Mouse (Mus musculus) left cerebral cortex, postnatal 25 days (tissue): ENCODE data around the gene Bhlhe41. TPM values are rescaled to one million over a fixed set of nuclear protein-coding genes. Genes with fewer than 3 reads are reported as not detected.
A peak's percentile ranks its signal among the peaks of the same experiment; 100 is the strongest.

Experiments
- DNase-seq, 2 experiments: peaks; one replicate each; pipeline ENCODE4 v3.0.0; 2022; ENCODE audit warnings: low spot score in 2 of 2, mixed read lengths in 1 of 2
- intact Hi-C: fragments of 180-260 bp; cut with DNase I; formaldehyde crosslinking; loops from one replicate; pipeline ENCODE4 v1.15.1; 2025
- total RNA-seq, 2 experiments: library from RNA; stranded (reverse); gene quantifications; 2 replicates each; pipeline ENCODE4 v1.2.3; 2021

Bhlhe41 gene
- 10 to 100 TPM; 20.6 to 30.6 TPM for total RNA-seq

DNA sequence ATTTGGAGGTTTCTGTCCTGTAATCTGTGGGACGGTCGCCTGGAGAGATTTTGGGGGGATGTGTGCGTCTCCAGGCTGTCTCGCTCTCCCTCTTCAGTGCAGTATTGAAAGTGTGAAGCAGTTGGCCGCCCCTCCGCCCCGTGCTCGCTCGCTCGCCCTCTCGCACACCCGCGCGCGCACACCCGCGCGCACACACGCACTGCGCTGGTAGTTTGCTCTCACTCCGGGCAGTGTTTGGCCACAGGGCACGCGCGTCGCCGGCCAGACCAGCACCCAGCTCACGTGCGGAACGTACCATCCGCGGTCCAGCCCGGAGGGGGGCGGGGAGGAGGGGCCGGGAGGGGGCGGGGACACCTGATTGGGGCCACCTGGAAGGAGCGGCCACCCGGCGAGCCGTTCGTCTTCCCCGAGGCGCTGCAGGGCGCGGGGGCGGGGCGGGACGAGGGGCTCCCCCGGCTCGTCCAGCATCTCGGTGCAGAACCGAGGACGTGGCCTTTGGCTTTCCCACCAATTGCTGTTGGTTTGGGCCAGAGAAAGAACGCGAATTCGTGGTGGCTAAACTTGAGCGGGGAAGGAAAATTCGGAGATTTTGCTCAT is at the start of gene Bhlhe41:
TSS of gene Bhlhe41 (minus strand) at position 270 of the 597 bp plus-strand sequence.
- DNase-seq = peak; percentile 74 to 85
- intact Hi-C loops = loop anchor here (1.0 to 10.0 kb wide), 2 partner anchors 10 to 709 kb away; partner anchors contain the start of genes Fgfr1op2 and Ints13

- no peak for DNase-seq
- intact Hi-C loops = no loop called here
These were observed 46.9 kb upstream of the Bhlhe41 start for GRCm38 (mm10) chr6:145912232-145912631.

DNA sequence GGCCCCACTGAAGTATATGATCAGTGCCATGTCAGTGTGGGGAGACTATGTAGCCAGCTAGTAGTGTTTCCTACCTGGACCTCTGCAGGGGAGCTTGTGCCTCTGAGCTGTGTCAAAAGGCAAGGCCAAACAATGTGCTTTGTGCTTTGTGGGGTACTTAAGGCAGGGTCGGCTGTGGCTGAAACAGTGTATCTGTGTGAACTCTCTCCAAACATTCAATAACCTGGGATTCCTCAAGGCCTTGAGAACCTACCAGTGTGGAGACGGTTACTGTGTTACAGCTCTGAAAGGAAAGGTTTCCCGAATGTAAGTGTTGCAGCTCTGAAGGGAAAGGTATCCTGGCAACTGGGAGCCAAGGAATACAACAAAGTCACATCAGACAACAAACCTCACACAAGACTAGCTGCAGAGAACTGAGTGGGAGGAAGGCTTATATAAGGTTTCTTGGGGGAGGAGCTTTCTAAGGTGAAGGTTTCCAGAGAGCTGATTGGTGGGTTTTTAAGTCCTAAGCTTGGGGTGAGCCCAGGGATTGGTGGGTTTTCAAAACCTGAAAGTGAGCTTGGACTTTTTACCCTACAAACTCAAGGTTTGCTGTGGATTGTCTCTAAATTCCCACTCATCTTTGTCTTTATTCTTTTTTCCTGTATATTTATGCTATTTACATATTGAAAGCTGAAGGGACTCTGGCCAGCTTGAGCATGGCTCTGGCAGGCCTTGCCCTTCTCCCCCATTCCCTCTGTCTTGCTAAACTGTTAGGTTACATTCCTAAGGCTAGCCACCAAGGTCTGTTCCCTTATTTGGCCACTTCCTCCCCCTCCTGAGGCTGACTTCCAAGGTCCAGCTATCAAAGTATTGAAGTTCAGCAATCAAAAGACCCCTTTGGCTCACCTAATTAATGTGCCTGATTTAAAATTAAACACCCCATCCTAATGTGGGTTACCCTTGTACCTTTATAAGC is 45.4 kb upstream of the Bhlhe41 start:
- intact Hi-C loops = no loop called here

GRCm38 (mm10) chr6:145909943-145910342 is 44.6 kb upstream of the Bhlhe41 start:
- intact Hi-C loops = no loop called here
- DNase-seq = no peak

More for the DNA sequence above, 45.4 kb upstream of the Bhlhe41 start:
- no peak for DNase-seq

DNA sequence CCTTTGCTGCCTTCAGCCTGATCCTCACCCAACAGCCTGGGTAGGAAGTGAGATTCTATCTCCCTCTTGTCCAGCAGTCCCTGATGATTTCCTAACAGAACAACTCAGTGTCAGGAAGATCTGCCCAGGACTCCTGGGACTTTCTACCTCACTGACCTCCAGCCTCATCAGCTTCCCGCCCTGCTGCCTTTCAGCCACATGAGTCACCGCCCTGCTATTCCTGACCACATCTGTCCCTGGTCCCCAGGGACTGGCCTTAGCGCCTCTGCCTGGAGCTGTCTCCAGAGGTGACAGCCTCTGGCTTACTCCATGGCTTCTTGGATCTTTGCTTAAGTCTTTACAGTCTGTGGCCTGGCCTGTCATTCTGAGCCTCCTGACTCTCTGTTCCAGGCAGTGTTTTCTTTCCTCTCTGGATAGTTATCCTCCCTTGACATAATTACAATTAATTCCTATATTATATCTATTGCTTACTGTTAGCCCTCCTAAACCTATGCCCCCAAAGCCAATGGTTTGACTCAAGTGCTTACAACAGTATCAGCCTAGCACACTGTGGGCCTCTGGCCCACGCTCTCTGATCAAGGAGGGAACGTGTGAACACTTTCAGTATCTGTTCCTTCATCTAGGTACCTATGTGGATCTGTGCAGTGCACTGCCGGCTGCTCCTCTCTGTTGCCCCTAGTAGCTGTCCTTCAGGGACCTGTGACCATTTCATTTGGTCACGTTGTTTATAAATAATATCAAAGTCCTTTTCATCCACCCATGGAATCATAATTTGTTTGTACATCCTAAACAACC is 40.9 kb upstream of the Bhlhe41 start:
- DNase-seq = no peak
- intact Hi-C loops = no loop called here

- DNase-seq = no peak
- intact Hi-C loops = no loop called here
These were observed 39.3 kb upstream of the Bhlhe41 start for GRCm38 (mm10) chr6:145904616-145905015.

GRCm38 (mm10) chr6:145904169-145904568 is 38.8 kb upstream of the Bhlhe41 start:
- no peak for DNase-seq
- intact Hi-C loops = no loop called here

DNA sequence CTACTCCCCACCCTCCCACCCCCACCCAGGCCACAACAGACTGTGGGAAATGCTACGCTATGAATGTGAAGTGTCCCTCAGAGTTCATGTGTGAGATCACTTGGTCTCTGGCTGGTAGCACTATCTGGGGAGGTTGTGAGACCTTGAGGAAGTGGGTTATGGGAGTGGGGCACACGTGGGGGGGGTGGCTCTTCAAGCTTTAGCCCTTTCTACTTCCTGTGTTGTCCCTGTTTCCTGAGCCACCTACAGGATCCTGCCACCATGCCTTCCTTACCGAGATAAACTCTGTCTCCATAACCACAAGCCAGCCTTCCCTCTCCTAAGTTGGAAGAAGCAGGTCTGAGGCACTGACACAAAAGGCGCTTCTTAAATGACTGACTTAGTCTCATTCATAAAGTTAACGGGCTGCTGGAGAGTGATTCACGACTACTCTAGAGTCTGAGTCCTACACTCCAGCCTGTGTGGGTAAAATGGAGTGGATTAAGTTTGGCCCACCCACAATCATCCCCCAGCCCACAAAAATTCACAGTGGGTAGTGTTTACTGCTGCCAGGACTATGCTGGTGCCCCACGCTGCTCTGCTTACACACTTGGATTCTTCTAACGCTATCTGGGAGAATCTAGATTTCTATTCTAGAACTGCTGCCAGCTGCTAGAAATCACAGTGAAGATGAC is 29.4 kb upstream of the Bhlhe41 start:
- DNase-seq = peak in 1 of 2 experiments; percentile 5
- intact Hi-C loops = no loop called here

DNA sequence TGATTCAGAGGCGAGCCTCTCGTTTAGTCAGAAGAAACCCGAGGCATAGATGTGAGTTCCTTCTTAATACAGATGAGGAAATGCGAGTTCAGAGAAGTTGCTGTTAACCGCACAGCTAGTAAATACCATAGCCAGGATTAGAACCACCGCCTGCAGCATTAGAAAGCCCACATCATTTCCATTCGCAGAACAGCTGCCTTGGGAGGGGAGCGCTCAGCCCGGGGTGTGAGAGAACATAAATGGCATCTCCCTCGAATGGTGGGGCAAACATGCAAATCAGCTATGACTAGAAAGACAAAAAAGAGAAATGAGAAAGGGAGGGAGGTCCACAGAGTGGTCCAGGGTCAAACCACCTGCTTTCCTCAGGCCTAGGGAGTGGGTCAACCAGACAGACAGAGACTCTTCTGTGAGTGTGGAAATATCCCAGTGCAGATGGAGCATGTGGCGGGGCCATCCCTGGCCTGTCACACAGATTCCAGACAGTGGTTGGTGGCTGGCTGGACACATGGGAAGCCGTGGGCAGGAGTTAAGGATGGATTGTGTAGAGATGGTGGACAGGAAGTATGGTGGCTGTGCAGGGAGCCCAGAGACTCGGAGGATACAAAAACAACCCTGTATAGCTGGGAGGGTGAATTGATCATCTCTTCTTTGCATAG is 28.1 kb upstream of the Bhlhe41 start:
- intact Hi-C loops = no loop called here

DNA sequence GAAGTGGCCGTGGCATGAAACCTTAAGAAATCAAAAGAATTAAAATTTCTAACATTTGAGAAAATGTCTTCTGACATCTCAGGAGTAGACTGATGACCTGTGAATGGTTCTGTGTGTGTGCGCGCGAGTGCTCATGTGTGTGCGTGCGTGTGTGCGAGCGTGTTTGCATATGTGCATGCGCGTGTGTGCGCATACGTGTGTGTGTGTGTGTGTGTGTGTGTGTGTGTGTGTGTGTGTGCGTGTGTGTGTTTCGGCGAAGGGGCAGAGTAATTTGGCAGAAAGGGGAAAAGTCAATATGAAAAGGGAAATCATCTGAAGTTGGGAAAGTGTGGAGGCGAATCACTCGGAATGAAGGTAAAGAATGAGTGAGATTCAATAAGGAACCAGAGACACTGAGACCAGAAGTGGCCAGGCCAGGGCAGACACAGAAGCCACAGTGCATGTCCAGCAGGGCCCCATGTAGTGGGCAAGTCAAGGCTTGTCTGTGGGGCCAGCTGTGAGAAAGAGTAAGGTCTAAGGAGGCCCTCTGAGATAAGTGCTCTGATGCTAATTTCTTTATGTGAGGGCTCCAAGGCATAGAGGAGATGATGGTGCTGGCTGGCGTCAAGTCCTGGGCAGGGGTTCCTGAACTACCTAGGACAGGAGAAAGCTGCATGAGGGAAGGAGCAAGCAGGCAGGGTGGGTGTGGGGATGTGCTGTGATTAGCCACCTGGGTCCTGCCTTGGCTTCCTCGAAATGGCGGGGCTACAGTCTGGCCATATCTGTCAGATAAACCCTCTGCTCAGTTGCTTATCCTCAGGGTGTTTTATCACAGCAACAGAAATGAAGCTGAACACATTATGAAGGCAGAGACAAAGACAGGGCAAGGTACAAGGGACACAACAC is 27.3 kb upstream of the Bhlhe41 start:
- intact Hi-C loops = no loop called here
- no peak for DNase-seq

More for the DNA sequence above, 28.1 kb upstream of the Bhlhe41 start:
- DNase-seq = no peak

- intact Hi-C loops = no loop called here
- no peak for DNase-seq
These were observed 26.6 kb upstream of the Bhlhe41 start for GRCm38 (mm10) chr6:145891951-145892350.

DNA sequence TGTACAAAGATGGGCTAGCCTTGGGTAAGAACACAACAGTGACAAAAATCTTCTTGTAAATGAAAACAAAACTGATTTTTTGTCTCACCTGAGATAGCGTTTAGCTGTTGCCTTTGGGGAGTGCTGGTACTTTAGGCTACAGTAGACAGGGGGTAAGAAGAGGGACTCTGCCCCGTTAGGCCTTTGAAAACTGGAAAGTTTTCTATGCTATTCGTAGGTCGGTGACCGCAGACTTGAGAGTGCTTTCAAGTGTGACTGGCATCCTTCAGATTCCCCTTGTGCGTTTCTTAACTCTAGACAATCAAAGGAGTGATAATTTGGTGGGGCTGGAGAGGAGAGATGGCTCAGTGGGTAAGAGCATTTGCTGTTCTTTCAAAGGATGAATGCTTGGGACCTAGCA is 22.4 kb upstream of the Bhlhe41 start:
- no peak for DNase-seq
- intact Hi-C loops = no loop called here

GRCm38 (mm10) chr6:145886277-145886676 is 20.9 kb upstream of the Bhlhe41 start:
- intact Hi-C loops = no loop called here
- no peak for DNase-seq

DNA sequence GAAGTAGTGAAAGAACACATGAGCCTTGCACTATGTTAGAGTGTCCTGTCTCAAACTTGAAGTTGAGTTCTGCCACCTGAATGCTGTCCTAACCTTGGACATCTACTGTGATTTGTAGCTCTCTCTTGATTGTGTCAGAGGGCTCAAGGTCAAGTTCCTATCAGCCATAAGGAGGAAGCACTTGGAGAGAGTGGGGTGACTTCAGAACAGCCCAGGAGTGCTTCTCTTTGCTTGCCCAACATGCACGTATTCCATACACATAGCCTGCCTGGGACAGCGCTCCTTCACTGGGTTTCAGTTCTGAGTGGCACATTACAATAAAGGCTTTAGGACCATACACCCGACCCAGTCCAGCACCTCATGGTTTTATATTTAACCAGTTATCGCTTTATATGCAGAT is 19.7 kb upstream of the Bhlhe41 start:
- no peak for DNase-seq
- intact Hi-C loops = no loop called here

- DNase-seq = no peak
- intact Hi-C loops = no loop called here
These were observed 18.3 kb upstream of the Bhlhe41 start for GRCm38 (mm10) chr6:145883668-145884067.

- intact Hi-C loops = no loop called here
- DNase-seq = no peak
These were observed 17.7 kb upstream of the Bhlhe41 start for GRCm38 (mm10) chr6:145883010-145883409.

DNA sequence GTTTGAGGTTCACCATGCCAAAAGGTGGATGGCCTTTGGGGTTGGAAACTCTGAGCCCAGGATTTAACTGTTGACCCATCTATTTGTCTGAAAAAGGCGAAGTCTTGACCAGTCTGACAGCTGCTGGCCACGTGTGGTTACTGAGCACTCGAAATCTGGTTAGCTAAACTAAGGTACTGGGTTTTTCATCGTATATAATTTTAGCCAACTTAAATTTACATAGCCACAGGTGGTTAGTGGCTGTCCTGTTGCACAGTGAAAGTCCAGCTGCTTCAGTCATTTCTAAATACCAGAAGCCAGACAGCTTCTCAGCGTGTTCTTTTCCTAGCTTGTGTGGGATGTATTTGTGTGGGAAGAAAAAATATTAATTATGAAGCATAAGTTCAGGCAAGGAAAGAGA is 15.3 kb upstream of the Bhlhe41 start:
- intact Hi-C loops = no loop called here

More for the DNA sequence above, 15.3 kb upstream of the Bhlhe41 start:
- DNase-seq = no peak
